8 mouse cellular contexts compared by ENCODE assay signal in genomic region chr1:75382356-75383071, GRCm38 (mm10). TPM values are rescaled to one million over a fixed set of nuclear protein-coding genes. Genes with fewer than 3 reads are reported as not detected.
DNase-seq lines count a peak whose midpoint lies in the region; ATAC-seq and TF ChIP-seq lines count a peak whose summit lies in the region.

No protein-coding gene starts in this region.

- H3K4me1 ChIP-seq in cortical plate, adult 2 months (ENCODE audit: control insufficient read depth, insufficient read depth, low read length), result 0 out of 2 replicates have a peak, but pooled peaks cover 1% of the 10 kb centered on the region
- peaks cover 62% of the 10 kb centered on the region for H3K4me1 ChIP-seq in hindbrain, embryonic 13.5 days (replicated peaks)
- no peaks in the 10 kb centered on the region; the same call in 1 of the 2 replicates for H3K4me1 ChIP-seq in liver, embryonic 11.5 days (replicated peaks; ENCODE audit: control insufficient read depth, insufficient read depth, low read length)
- H3K4me1 ChIP-seq in stomach, embryonic 15.5 days, result peaks cover 28% of the 10 kb centered on the region

- 0 out of 2 replicates have a peak, but pooled peaks have one; percentile 36 for TF ChIP-seq POLR2A in cortical plate, adult 2 months (IDR thresholded peaks at IDR 0.05; ENCODE audit: extremely low read depth, insufficient read depth, low read length)

- peak overlapping the region; percentile 61 for H3K4me3 ChIP-seq in cortical plate, adult 2 months (ENCODE audit: insufficient read depth, low read length)
- H3K4me3 ChIP-seq in hindbrain, embryonic 13.5 days, result peak overlapping the region; percentile 73
- peak overlapping the region; percentile 59 for H3K4me3 ChIP-seq in liver, embryonic 11.5 days (ENCODE audit: low read depth, low read length)
- H3K4me3 ChIP-seq in stomach, embryonic 15.5 days (replicated peaks), result peak overlapping the region; percentile 65

- no peak for TF ChIP-seq CTCF in cortical plate, adult 2 months (IDR thresholded peaks at IDR 0.05; ENCODE audit: extremely low read depth, insufficient read depth, low read length)

- H3K9me3 ChIP-seq in hindbrain, embryonic 13.5 days, result no peaks in the 10 kb centered on the region
- no peaks in the 10 kb centered on the region for H3K9me3 ChIP-seq in liver, embryonic 11.5 days (ENCODE audit: control insufficient read depth, low read length)
- no peaks in the 10 kb centered on the region for H3K9me3 ChIP-seq in stomach, embryonic 15.5 days

- peak overlapping the region; percentile 97 for H3K4me2 ChIP-seq in hindbrain, embryonic 13.5 days
- H3K4me2 ChIP-seq in liver, embryonic 11.5 days, result peak overlapping the region; percentile 78
- H3K4me2 ChIP-seq in stomach, embryonic 15.5 days, result peak overlapping the region; percentile 83

- H3K36me3 ChIP-seq in hindbrain, embryonic 13.5 days, result no peaks in the 10 kb centered on the region
- H3K36me3 ChIP-seq in liver, embryonic 11.5 days (ENCODE audit: control insufficient read depth, insufficient read depth, low read length), result no peaks in the 10 kb centered on the region
- no peaks in the 10 kb centered on the region for H3K36me3 ChIP-seq in stomach, embryonic 15.5 days

- peaks cover 62% of the 10 kb centered on the region for H3K27me3 ChIP-seq in hindbrain, embryonic 13.5 days
- H3K27me3 ChIP-seq in liver, embryonic 11.5 days (replicated peaks; ENCODE audit: control insufficient read depth, insufficient read depth, low read length), result peaks cover 77% of the 10 kb centered on the region
- H3K27me3 ChIP-seq in stomach, embryonic 15.5 days (replicated peaks), result peaks cover 21% of the 10 kb centered on the region

- WGBS in hindbrain, embryonic 13.5 days, result 1% methylated on average over 28 of the region's 28 CpGs
- 4% methylated on average over 26 of the region's 28 CpGs for WGBS in liver, embryonic 11.5 days
- WGBS in stomach, embryonic 15.5 days, result 1% methylated on average over 28 of the region's 28 CpGs

- DNase-seq in right cerebral cortex, adult 18-20 months, result peak; percentile 39
- no peak for DNase-seq in right cerebral cortex, postnatal 36 days (ENCODE audit: low spot score in 2 of 2)
- DNase-seq in liver, embryonic 11.5 days (ENCODE audit: low spot score), result no peak
- no peak for DNase-seq in layer of hippocampus, adult 18-20 months (ENCODE audit: low spot score in 2 of 2)
- no peak for DNase-seq in spleen, postnatal 10 days (ENCODE audit: low spot score in 2 of 2)

- ATAC-seq in hindbrain, embryonic 13.5 days (ENCODE audit: low FRiP score), result 0 out of 2 replicates have a peak, but pooled peaks have one; percentile 3
- no peak; the same call in 1 of the 2 replicates for ATAC-seq in liver, embryonic 11.5 days (replicated peaks; ENCODE audit: low FRiP score)
- no peak for ATAC-seq in stomach, embryonic 15.5 days (ENCODE audit: insufficient read depth, low FRiP score, low read depth)

- H3K27ac ChIP-seq in cortical plate, adult 2 months (ENCODE audit: insufficient read depth, low read length), result peak overlapping the region; percentile 57
- H3K27ac ChIP-seq in hindbrain, embryonic 13.5 days, result peak overlapping the region; percentile 89
- H3K27ac ChIP-seq in liver, embryonic 11.5 days (ENCODE audit: low read depth, low read length), result no peak overlapping the region
- peak overlapping the region; percentile 70 for H3K27ac ChIP-seq in stomach, embryonic 15.5 days

- H3K9ac ChIP-seq in hindbrain, embryonic 13.5 days, result peak overlapping the region; percentile 92
- H3K9ac ChIP-seq in liver, embryonic 11.5 days (ENCODE audit: low read depth, low read length), result no peak overlapping the region
- peak overlapping the region; percentile 52 for H3K9ac ChIP-seq in stomach, embryonic 15.5 days

RNA-seq across cellular contexts. Expression of gene Speg, which starts 7.4 kb away (rescaled TPM):
- 164 and 170 TPM in 2 replicates for polyA plus RNA-seq in cortical plate, adult 2 months (2012; rRNA removed)
- polyA plus RNA-seq in hindbrain, embryonic 13.5 days (2015; fragmentation: Nextera tagmentation; extraction: Ambion mirVana), result 15.9 and 16.0 TPM in 2 replicates
- 24.8 and 32.3 TPM in 2 replicates for polyA plus RNA-seq in liver, embryonic 11.5 days (2014; fragmentation: Nextera tagmentation; extraction: Ambion mirVana)
- polyA plus RNA-seq in stomach, embryonic 15.5 days (2015; fragmentation: Nextera tagmentation; extraction: Ambion mirVana), result 45.2 and 49.1 TPM in 2 replicates
- total RNA-seq in layer of hippocampus, adult 18-20 months (2021), result 100 to 1,000 TPM; 168 to 178 TPM

RNA-seq across cellular contexts. Expression of gene Des, which starts 22.4 kb away (rescaled TPM):
- polyA plus RNA-seq in cortical plate, adult 2 months (2012; rRNA removed), result 3.0 and 3.2 TPM in 2 replicates
- 1.8 and 2.9 TPM in 2 replicates for polyA plus RNA-seq in hindbrain, embryonic 13.5 days (2015; fragmentation: Nextera tagmentation; extraction: Ambion mirVana)
- 13.3 and 14.5 TPM in 2 replicates for polyA plus RNA-seq in liver, embryonic 11.5 days (2014; fragmentation: Nextera tagmentation; extraction: Ambion mirVana)
- polyA plus RNA-seq in stomach, embryonic 15.5 days (2015; fragmentation: Nextera tagmentation; extraction: Ambion mirVana), result 92.1 and 93.2 TPM in 2 replicates
- total RNA-seq in layer of hippocampus, adult 18-20 months (2021), result under 1 TPM; 0.48 to 0.69 TPM

RNA-seq across cellular contexts. Expression of gene Gmppa, which starts 53.2 kb away (rescaled TPM):
- polyA plus RNA-seq in cortical plate, adult 2 months (2012; rRNA removed), result 103 and 104 TPM in 2 replicates
- 84.0 and 84.4 TPM in 2 replicates for polyA plus RNA-seq in hindbrain, embryonic 13.5 days (2015; fragmentation: Nextera tagmentation; extraction: Ambion mirVana)
- polyA plus RNA-seq in liver, embryonic 11.5 days (2014; fragmentation: Nextera tagmentation; extraction: Ambion mirVana), result 64.0 and 69.1 TPM in 2 replicates
- 103 TPM in 2 replicates for polyA plus RNA-seq in stomach, embryonic 15.5 days (2015; fragmentation: Nextera tagmentation; extraction: Ambion mirVana)
- 10 to 100 TPM; 66.4 to 69.1 TPM for total RNA-seq in layer of hippocampus, adult 18-20 months (2021)
